Mouse (Mus musculus) inflammation-experienced regulatory T-cells, adult 6 months (primary cell): ENCODE measurements around the gene Wnt9b. TPM values are rescaled to one million over a fixed set of nuclear protein-coding genes. Genes with fewer than 3 reads are reported as not detected.
A peak's percentile ranks its signal among the peaks of the same experiment; 100 is the strongest.

Experiments
- ATAC-seq: one replicate; pipeline ENCODE4 v1.8.0; 2017
- polyA plus RNA-seq, 3 experiments: library from polyadenylated mRNA; unstranded; fragments of 100-300 nt; shearing (Covaris generic); gene quantifications; one replicate each; pipeline ENCODE4 v1.2.1; 2017

Wnt9b gene
- polyA plus RNA-seq, 3 experiments from 2014 or later: not detected

- ATAC-seq: no peak
Measured at GRCm38 (mm10) chr11:103731594-103731993, 18.0 kb downstream of the Wnt9b start.

- ATAC-seq: no peak
Measured at GRCm38 (mm10) chr11:103729282-103729985, 20.2 kb downstream of the Wnt9b start.

DNA sequence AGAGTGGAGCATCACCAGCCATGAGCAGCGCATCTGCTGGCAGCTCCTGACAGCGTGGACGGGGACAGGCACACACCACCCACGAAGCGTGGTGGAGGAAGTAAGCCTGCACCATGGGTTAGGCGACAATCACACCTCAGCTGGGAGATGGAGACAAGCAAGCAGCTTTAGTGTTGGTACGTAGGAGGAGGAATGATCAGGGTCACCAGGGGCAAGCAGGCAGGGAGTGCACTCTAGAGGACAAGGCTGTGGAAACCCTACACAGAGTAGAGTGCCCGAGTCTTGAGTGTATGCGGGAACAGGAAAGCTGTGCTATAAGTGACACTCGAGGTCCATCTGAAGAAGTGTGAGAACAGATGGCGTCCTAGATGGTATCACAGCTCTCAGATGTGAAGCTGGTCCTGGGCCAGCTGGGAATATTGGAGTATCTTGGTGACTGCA lies 25.3 kb downstream of the Wnt9b start:
- no peak for ATAC-seq

GRCm38 (mm10) chr11:103722040-103722481 lies 27.6 kb downstream of the Wnt9b start:
- ATAC-seq: no peak

DNA sequence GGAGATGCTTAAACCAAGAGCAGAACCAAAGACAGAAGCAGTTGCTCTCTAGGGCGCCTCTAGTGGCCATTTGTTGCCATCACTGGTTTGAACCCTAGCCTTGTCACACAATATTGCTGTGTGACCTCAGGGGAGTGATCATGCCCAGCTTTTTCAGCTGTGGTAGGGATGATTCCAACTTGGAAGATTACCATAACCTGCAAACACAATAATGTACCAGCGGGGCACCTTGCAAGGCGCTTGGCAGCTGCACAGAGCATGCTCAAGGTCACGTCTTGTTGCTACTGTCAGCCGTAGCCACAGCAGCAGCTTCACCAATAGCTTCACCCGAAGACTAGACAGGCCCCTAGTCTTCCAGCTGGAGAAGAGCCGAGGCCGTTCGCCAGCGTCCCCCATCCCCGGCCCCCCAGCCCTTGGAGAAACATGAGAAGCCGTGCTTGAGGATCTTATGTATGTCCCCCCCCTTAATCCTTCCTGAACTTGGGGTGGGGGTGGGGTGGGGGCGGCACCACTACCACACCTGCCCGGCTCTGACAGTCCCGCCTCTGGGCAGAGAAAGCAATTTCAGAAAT lies 28.1 kb downstream of the Wnt9b start:
- no peak for ATAC-seq

- ATAC-seq: no peak
Measured at GRCm38 (mm10) chr11:103719436-103719835, 30.2 kb downstream of the Wnt9b start.

DNA sequence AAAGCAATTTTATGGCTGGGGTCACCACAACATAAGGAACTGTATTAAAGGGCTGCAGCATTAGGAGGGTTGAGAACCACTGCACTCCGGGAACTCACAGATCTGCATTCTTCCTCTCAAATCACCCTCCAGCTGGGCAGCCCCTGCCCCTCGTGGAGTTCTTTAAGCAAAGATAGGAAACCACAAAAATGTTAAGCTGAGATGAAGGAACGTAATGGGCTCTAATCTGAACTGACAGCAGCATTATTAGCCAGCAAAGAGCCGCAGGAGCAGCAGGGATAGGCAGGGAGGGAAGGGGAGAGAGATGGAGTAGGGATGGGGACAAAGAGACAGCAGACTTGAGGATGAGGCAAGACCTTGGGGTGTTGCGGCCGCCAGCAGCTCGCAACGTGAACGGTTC lies 32.6 kb downstream of the Wnt9b start:
- ATAC-seq: no peak

DNA sequence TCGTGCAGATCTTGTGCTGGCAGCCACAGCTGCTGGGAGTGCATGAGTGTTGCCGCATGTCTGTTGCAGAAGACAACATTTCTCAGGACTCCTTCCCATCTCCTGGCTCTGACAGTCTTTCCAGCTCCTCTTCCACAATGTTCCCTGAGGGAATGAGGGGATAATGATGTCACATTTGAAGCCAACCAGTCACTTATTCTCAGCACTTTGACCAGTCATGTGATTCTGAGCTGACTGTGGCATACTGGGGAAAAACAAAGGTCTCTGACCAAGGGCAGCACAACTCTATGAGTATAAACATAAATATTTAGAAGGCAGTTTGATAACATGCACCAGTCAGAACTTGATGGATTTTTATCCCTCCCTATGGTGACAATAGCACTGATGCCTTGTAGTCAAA lies 35.5 kb downstream of the Wnt9b start:
- no peak for ATAC-seq

DNA sequence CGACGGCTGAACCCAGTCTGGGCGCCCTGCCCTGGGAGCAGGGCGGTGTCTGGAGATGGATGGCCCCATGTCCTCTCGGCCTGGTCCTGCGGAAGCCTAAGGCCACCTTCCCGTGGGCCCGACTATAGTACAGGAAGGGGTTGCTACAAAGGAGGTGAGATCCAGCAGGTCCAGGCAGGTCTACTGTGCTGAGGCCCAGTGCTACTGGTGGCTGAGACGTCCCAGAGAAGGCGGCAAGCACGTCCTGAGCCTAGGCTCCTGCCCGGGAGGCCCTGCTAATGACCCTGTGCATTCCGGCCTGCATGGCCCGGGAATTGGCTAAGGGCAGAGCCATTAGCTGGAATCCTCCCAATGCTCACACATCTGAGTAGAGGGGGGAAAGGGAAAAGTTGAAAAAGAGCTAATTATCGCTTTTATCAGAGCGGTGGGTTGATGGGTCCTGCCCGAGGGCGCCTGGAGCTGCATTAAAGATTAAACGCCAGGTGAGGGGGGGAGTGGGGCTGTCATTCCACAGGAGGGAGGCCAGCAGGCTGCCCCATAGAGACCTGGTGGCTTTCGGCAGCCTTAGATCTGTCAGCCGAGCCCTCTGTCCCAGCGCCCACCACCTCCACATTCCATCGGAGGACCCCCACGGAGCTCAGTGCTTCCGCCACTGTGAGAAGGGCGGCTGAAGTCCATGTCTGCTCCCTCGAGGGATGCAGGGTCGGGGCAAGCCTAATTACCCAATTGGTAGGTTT lies 37.6 kb downstream of the Wnt9b start:
- no peak for ATAC-seq

DNA sequence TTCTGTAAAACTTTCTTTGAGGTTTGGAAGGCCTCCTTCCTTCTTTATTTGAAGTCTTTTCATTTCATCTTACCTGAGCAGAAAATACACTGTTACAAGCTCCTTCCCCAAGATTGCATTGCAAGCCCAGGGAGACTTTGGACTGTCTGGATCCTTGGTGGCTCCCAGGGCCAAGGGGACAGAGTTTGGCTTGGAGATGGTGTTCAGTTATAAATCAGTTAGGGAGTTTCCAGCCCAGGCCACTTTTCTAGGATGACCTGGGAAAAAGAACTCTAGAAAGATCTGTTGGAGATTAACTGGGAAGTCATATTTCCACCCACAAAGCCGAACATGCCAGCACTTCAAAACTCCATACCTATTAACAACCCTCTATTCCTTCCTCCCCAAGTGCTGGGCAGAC lies 39.6 kb downstream of the Wnt9b start:
- ATAC-seq: no peak

DNA sequence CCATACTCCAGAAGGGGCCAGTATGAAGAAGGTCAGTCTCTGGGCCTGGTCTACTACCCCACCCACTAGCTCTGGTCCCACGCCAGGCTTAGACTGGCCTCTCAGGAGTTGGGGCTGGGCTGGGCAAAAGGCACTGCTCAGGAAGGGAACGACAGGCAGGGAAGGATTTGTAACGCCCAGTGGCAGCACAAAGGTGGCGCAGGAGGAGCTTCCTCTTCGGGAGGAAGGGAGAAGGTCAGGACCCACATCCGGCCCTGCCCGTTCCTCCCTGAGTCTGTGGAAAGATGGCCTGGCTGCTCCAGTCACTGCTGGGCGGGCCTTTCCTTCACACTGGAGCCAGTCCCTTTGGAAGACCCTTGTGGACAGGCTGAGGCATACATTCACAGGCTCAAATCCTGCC lies 42.6 kb downstream of the Wnt9b start:
- ATAC-seq: no peak

DNA sequence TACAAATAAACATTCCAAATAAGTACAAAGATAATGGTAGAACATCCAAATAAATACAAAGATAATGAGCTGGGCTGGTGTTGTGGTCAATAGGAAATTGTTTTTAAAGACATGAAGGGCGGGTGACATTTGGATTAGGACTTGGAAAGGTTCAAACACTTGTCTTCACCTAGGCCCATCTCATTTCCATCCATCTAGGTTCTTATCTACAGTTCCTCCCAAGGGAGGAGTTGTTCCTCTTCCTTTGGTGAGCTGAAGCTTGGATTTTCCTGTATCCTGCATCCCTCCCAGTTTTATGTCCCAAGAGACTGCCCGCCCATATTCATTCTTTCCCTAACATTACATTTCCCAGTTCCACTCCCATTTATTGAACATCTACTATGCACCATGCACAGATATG lies 51.4 kb downstream of the Wnt9b start:
- ATAC-seq: no peak

- ATAC-seq: peak; percentile 94
Measured at GRCm38 (mm10) chr11:103697565-103698176, 52.0 kb downstream of the Wnt9b start, which contains the start of gene Gosr2. Gosr2 (minus strand) TSS chr11:103697898.

DNA sequence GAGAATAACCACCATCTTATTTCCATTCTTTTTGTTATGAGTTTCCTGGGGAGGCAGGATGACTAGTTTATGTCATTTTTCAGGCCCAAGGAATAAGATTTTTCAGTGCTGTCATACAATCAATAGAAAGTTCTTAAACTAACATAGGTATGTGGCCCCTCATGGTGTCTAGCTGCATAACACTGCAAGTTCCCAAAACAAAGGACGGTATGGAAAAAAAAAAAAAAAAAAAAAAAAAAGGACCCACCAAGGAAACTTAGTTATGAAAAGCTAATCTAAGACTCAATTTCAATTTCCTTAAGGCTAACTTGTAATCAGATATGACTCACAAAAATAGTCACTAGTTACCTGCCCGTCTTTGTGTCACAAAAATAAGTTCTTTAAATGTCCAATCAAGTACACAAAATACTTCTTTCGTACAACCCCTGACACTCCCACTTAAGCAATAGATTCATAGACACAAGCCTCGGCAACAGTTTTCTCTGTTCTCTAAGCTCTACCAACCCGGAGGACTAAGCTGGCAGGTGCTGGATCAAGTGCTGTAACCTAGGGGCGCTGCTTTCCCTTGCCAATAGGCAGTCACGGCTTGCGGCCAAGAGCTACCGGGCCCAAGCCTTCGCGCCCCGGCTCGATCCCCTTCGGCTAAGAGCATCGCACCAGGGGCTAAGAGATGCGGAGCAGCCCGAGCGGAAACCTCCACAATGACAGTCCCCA lies 52.6 kb downstream of the Wnt9b start:
- peak; percentile 38 for ATAC-seq

DNA sequence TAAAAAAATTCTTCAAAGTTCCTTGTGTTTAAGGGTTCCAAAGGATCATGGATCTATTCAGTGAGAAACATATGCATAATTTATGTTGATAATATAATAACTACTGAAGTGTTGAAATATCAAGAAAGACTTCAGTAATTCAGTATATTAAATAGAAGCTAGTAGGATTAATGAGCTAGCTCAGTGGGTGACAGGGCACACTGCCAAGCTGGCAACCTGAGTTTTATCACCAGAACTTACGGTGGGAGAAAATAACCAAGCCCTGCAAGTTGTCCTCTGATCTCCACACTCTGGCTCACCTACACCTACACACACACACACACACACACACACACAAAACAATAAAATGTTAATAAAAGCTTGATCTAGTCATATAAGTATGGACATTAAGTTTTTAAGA lies 56.4 kb downstream of the Wnt9b start:
- no peak for ATAC-seq

GRCm38 (mm10) chr11:103691036-103691435 lies 58.6 kb downstream of the Wnt9b start:
- ATAC-seq: no peak

GRCm38 (mm10) chr11:103688980-103689378 lies 60.6 kb downstream of the Wnt9b start:
- ATAC-seq: no peak

- no peak for ATAC-seq
Measured at GRCm38 (mm10) chr11:103688271-103688979, 61.2 kb downstream of the Wnt9b start.

DNA sequence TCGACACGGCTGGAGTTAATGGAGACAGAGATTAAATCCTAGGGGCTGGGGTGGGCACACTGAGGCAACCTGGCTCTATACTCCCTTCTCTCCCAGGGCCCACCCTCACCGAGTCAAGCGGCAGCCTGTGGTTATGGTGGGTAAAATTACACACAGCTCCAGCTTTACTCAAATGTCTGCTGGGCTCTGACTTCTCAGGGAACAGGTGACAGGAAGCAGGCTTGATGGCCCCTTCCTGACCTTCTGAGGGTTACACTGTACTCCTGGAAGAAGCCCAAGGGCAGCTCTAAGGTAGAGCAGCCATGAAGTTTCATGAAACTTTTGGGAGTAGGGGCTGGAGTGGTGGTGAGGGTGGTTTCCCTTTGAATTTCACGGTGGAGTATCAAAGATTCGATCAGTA lies 62.9 kb downstream of the Wnt9b start:
- ATAC-seq: no peak

DNA sequence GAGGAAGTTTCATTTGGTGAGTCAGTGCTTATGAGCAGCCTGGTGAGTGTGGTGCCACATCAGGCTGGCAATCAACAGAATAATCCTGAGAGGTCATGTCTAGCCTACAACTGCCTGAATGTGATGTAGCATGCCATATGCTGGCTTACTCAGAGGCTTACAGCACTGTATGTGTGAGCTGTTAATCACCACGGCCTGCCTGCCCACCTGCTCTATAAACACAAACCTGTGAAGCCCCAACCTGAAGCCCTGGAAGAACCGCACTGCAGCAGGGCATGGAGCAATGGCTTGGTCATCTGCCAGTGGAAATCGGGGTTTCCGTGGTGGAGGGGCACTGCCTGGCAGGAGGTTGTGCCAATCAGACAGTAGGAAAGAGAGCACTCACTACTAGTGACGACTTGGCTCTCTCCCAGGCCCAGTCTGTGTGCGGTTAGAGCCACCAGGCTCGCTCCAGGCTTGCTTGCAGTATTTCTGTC lies 64.3 kb downstream of the Wnt9b start:
- no peak for ATAC-seq

DNA sequence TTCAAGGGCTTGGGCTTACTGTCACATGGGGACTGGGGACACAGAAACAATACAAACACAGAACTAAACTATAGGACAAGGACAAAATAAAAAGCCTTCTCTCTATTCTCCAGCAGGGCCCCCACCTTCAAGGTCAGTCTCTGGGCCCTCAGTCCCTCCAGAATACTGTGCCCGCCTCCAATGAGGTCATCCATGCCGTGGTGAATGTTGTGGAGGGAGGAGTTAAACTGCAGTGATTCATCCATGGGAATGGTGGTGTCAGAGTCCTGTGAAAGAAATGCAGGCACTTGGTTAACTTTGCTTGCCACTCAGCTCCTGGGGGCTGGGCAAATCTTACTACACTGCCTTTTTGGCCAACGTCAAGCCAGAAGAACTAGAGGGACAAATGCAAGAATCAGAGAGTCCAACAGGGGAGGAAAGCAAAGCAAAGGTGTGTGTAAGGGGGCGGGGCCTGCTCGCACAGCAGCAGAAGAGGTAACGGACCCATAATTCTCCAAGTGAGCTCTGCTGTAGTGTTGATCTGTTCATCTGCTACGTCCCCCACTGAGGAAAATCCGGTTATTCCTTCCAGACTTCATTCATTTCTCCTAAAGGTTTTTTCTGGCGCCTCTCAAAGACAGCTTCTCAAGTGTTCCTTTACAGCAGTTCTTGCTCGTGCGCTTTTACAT lies 65.8 kb downstream of the Wnt9b start:
- no peak for ATAC-seq
